Mouse (Mus musculus): ENCODE measurements around the gene Cdk6. TPM values are rescaled to one million over a fixed set of nuclear protein-coding genes. Genes with fewer than 3 reads are reported as not detected.

Gene Cdk6
- polyA plus RNA-seq, 1 experiment from 2014 or later = 32.5 TPM

DNA sequence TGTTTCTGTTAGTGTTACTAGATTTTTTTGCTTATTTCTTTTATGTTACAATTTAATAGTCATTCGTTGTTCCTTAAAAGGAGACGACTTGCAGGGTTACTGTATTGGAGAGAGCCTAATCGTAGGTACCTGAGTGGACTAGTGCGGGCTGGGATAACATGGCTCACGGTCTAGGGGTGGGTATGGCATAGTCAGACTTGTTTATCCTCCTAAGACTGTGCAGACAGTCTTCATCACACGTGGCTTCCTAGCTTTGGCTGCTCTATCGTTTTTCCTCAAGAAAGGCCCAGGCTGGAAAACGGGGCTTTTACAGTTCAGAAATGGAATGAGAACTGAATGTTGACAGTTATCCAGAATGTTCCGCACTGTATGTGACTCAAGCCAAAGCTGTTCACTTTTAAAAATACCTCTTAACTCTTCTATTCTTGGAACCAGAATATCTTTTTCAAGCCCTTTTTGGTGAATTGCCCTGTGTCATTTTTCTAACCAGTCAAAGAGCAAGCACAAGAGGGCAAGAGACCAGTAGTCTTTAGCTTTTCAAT lies 39.5 kb downstream of the Cdk6 start:
- WGBS = 85% methylated on average over 9 of the region's 9 CpGs
- Histone ChIP-seq H3K27me3 (no peaks in the 10 kb centered on the region), H3K9me3 (no peaks in the 10 kb centered on the region), H3K9ac (replicated peaks) (no peak overlapping the region), H3K4me2 (no peak overlapping the region), H3K36me3 (no peaks in the 10 kb centered on the region), H3K4me1 (replicated peaks) (peaks cover 18% of the 10 kb centered on the region), H3K4me3 (replicated peaks) (no peak overlapping the region), H3K27ac (no peak overlapping the region)
- no peak for ATAC-seq (ENCODE audit: insufficient number of reproducible peaks, insufficient read depth, low FRiP score, low TSS enrichment, low read depth)

- H3K36me3 ChIP-seq = no peaks in the 10 kb centered on the region
- no peaks in the 10 kb centered on the region for H3K27me3 ChIP-seq
- ATAC-seq (ENCODE audit: insufficient number of reproducible peaks, insufficient read depth, low FRiP score, low TSS enrichment, low read depth) = no peak
- WGBS = 87% methylated on average over 8 of the region's 8 CpGs
- H3K9me3 ChIP-seq = no peaks in the 10 kb centered on the region
- H3K4me3 ChIP-seq (replicated peaks) = no peak overlapping the region
- no peak overlapping the region for H3K9ac ChIP-seq (replicated peaks)
- H3K4me1 ChIP-seq (replicated peaks) = peaks cover 28% of the 10 kb centered on the region
- H3K4me2 ChIP-seq = no peak overlapping the region
- no peak overlapping the region for H3K27ac ChIP-seq
These were observed 40.5 kb downstream of the Cdk6 start for GRCm38 (mm10) chr5:3381795-3382194.

DNA sequence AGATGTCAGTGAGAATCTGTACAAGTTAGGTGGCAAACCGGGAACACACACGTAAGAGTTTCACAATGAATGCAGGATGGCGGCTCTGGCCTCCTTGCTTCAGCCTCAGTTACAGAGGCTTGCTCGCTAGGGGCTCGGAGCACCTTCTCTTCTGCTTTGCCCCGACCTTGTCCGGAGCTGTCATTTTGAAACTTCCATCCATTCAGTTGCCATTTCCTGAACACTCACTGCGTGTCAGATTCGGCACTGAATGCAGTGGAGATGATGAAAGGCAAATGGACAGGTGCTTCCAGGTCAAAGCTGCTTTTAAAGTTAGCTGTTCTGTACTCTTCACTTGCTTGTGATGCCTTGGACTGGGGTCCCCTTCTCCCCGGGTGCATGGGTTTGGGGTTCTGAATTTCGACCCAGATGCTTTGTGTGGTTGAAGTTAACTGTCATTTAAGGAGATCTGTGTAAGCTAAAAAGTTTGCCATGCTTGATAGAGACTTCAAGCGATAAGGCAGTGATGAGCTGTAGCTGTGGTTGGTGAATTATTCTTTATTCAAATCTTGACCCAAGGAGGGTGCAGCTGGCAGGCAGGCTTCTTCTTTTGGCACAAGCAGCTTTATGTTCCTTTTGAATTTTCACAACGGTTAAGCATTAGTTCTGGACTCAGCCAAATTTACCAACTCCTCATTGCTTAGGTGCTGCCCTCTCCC lies 41.2 kb downstream of the Cdk6 start:
- Histone ChIP-seq H3K27me3 (no peaks in the 10 kb centered on the region), H3K27ac (no peak overlapping the region), H3K36me3 (no peaks in the 10 kb centered on the region), H3K4me3 (replicated peaks) (no peak overlapping the region), H3K9me3 (no peaks in the 10 kb centered on the region), H3K9ac (replicated peaks) (no peak overlapping the region), H3K4me2 (no peak overlapping the region), H3K4me1 (replicated peaks) (peaks cover 24% of the 10 kb centered on the region)
- WGBS = 83% methylated on average over 13 of the region's 13 CpGs
- no peak for ATAC-seq (ENCODE audit: insufficient number of reproducible peaks, insufficient read depth, low FRiP score, low TSS enrichment, low read depth)

DNA sequence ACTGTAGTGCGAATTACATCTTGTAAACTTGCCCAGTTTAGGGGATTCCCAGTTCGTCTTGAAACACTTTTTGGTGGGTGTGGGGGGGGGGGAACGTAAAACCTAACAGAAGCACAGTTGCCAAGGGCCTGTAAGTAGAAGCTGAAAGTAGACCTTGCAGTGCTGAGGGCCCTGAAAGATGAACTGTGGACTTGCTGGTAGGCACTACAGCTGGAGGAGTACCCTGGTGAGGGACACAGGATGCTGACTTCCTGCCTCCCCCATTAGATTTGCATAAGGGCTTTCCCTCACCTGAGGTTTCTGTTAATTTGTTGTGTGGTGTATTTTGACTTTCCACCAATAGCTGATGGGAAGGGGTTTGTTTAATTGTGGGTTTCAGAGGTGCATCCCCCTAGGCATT lies 42.3 kb downstream of the Cdk6 start:
- no peaks in the 10 kb centered on the region for H3K36me3 ChIP-seq
- H3K9me3 ChIP-seq = no peaks in the 10 kb centered on the region
- 57% methylated on average over 3 of the region's 3 CpGs for WGBS

GRCm38 (mm10) chr5:3385078-3385477 lies 43.8 kb downstream of the Cdk6 start:
- no peaks in the 10 kb centered on the region for H3K36me3 ChIP-seq
- 0 out of 2 replicates have a peak, but pooled peaks have one; percentile 31 for ATAC-seq (ENCODE audit: insufficient number of reproducible peaks, insufficient read depth, low FRiP score, low TSS enrichment, low read depth)
- 62% methylated on average over 1 of the region's 1 CpGs for WGBS
- H3K9ac ChIP-seq (replicated peaks) = no peak overlapping the region
- H3K27me3 ChIP-seq = no peaks in the 10 kb centered on the region
- no peak overlapping the region for H3K27ac ChIP-seq
- H3K9me3 ChIP-seq = no peaks in the 10 kb centered on the region
- no peak overlapping the region for H3K4me3 ChIP-seq (replicated peaks)
- peaks cover 24% of the 10 kb centered on the region for H3K4me1 ChIP-seq (replicated peaks)
- no peak overlapping the region for H3K4me2 ChIP-seq

More for the DNA sequence above, 42.3 kb downstream of the Cdk6 start:
- Histone ChIP-seq H3K9ac (replicated peaks) (no peak overlapping the region), H3K4me1 (replicated peaks) (peaks cover 24% of the 10 kb centered on the region), H3K27ac (no peak overlapping the region), H3K4me2 (no peak overlapping the region), H3K4me3 (replicated peaks) (no peak overlapping the region), H3K27me3 (no peaks in the 10 kb centered on the region)
- ATAC-seq (ENCODE audit: insufficient number of reproducible peaks, insufficient read depth, low FRiP score, low TSS enrichment, low read depth) = no peak

DNA sequence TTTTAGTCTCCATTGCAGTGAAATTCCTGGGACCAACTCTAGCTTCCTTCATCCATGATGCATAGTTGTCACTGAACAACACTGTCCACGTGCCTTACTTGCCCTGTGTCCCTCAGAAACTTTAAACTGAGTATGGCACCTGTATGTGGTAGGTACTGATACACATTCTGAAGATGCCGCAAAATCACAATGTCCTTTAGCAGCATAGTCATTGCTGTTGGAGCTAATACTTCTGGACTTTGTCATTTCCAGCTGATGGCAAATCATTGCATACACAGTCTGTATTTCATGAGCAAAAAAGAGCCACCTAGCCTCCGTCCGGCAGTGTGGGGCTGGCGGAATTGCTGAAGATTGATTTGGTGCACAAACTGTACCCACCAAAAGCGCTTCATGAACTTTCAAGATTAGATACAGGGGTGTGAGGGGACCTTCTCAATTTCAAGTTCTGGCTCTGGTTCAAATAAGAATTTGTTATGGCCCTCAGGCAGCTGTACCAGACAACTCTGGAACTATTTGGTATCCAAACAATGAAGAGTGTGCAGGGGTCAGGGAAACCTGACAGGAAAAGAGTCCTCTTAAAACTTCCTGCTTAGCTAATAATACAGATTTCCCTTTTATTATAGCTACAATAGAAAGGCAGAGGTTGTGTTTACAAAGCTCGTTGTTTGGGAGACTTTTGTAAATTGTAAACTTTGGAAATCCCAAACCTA lies 44.9 kb downstream of the Cdk6 start:
- Histone ChIP-seq H3K27ac (no peak overlapping the region; the same call in 1 of the 2 replicates), H3K9ac (replicated peaks) (no peak overlapping the region), H3K4me3 (replicated peaks) (no peak overlapping the region), H3K27me3 (no peaks in the 10 kb centered on the region), H3K9me3 (no peaks in the 10 kb centered on the region), H3K36me3 (no peaks in the 10 kb centered on the region), H3K4me1 (replicated peaks) (peaks cover 24% of the 10 kb centered on the region), H3K4me2 (no peak overlapping the region)
- no peak for ATAC-seq (ENCODE audit: insufficient number of reproducible peaks, insufficient read depth, low FRiP score, low TSS enrichment, low read depth)
- 69% methylated on average over 7 of the region's 7 CpGs for WGBS

DNA sequence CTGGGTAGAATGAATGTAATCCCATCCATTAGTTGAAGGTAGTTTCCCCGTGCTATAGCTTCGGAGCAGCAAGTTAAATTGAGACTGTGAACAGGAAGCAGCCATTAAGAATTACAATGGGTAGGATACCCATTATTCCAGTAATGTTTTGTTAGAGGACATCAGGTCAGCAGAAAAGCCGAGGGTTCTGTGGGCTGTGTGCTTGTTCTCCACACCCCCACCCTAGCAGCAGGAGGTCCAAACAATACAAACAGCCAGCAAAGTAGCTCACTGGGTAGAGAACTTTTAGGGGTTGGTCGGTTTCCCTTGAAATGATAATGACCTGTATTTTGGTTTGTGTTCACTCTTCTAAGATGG lies 45.4 kb downstream of the Cdk6 start:
- H3K4me1 ChIP-seq (replicated peaks) = peaks cover 24% of the 10 kb centered on the region
- ATAC-seq (ENCODE audit: insufficient number of reproducible peaks, insufficient read depth, low FRiP score, low TSS enrichment, low read depth) = no peak
- H3K9ac ChIP-seq (replicated peaks) = no peak overlapping the region
- no peak overlapping the region for H3K4me3 ChIP-seq (replicated peaks)
- H3K27ac ChIP-seq = no peak overlapping the region
- H3K9me3 ChIP-seq = no peaks in the 10 kb centered on the region
- no peak overlapping the region for H3K4me2 ChIP-seq
- H3K36me3 ChIP-seq = no peaks in the 10 kb centered on the region
- no peaks in the 10 kb centered on the region for H3K27me3 ChIP-seq
- 19% methylated on average over 4 of the region's 4 CpGs for WGBS

GRCm38 (mm10) chr5:3387138-3387537 lies 45.9 kb downstream of the Cdk6 start:
- 69% methylated on average over 5 of the region's 5 CpGs for WGBS
- H3K27ac ChIP-seq = no peak overlapping the region

GRCm38 (mm10) chr5:3392856-3393255 lies 51.6 kb downstream of the Cdk6 start:
- 81% methylated on average over 3 of the region's 3 CpGs for WGBS
- no peak overlapping the region for H3K27ac ChIP-seq
- no peaks in the 10 kb centered on the region for H3K4me1 ChIP-seq (replicated peaks)
- ATAC-seq (ENCODE audit: insufficient number of reproducible peaks, insufficient read depth, low FRiP score, low TSS enrichment, low read depth) = no peak
- H3K9me3 ChIP-seq = no peaks in the 10 kb centered on the region
- H3K4me3 ChIP-seq (replicated peaks) = no peak overlapping the region
- no peak overlapping the region for H3K4me2 ChIP-seq
- no peaks in the 10 kb centered on the region for H3K27me3 ChIP-seq
- no peak overlapping the region for H3K9ac ChIP-seq (replicated peaks)
- H3K36me3 ChIP-seq = no peaks in the 10 kb centered on the region

More at GRCm38 (mm10) chr5:3387138-3387537, 45.9 kb downstream of the Cdk6 start:
- Histone ChIP-seq H3K36me3 (no peaks in the 10 kb centered on the region), H3K4me3 (replicated peaks) (no peak overlapping the region), H3K4me1 (replicated peaks) (peaks cover 24% of the 10 kb centered on the region), H3K9ac (replicated peaks) (no peak overlapping the region), H3K27me3 (no peaks in the 10 kb centered on the region), H3K4me2 (no peak overlapping the region), H3K9me3 (no peaks in the 10 kb centered on the region)
- ATAC-seq (ENCODE audit: insufficient number of reproducible peaks, insufficient read depth, low FRiP score, low TSS enrichment, low read depth) = no peak

GRCm38 (mm10) chr5:3394145-3394544 lies 52.9 kb downstream of the Cdk6 start:
- no peak for ATAC-seq (ENCODE audit: insufficient number of reproducible peaks, insufficient read depth, low FRiP score, low TSS enrichment, low read depth)
- peaks cover 3% of the 10 kb centered on the region for H3K4me1 ChIP-seq (replicated peaks)
- H3K36me3 ChIP-seq = no peaks in the 10 kb centered on the region
- H3K27ac ChIP-seq = no peak overlapping the region
- H3K4me2 ChIP-seq = no peak overlapping the region
- no peaks in the 10 kb centered on the region for H3K9me3 ChIP-seq
- no peak overlapping the region for H3K9ac ChIP-seq (replicated peaks)
- H3K4me3 ChIP-seq (replicated peaks) = no peak overlapping the region
- no peaks in the 10 kb centered on the region for H3K27me3 ChIP-seq
- 89% methylated on average over 7 of the region's 7 CpGs for WGBS

DNA sequence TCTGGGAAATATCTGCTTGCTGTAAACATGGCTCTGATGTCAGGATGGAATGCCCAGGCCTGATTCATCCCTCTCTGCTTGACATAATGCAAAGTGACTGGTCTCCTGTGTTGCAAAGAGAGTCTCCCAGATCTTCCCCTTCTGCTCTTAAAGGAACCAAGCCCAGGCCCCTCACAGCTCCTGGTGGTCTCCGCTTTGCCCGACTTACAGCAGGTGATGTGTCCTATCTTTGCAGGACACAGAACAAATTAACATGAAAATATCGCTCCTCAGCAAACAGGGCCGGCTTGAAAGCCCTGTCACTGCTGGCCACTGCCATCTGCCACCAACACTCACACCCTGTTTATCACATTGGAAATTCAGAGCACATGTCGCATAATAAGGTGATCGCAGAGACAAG lies 53.7 kb downstream of the Cdk6 start:
- H3K4me3 ChIP-seq (replicated peaks) = no peak overlapping the region
- no peaks in the 10 kb centered on the region for H3K27me3 ChIP-seq
- H3K9me3 ChIP-seq = no peaks in the 10 kb centered on the region
- H3K27ac ChIP-seq = no peak overlapping the region
- no peak overlapping the region for H3K4me2 ChIP-seq
- ATAC-seq (ENCODE audit: insufficient number of reproducible peaks, insufficient read depth, low FRiP score, low TSS enrichment, low read depth) = no peak
- no peaks in the 10 kb centered on the region for H3K36me3 ChIP-seq
- H3K9ac ChIP-seq (replicated peaks) = no peak overlapping the region
- H3K4me1 ChIP-seq (replicated peaks) = peaks cover 11% of the 10 kb centered on the region
- 69% methylated on average over 6 of the region's 6 CpGs for WGBS
